8 mouse cellular contexts compared by ENCODE assay signal in genomic region chr9:89623006-89623760, GRCm38 (mm10). TPM values are rescaled to one million over a fixed set of nuclear protein-coding genes. Genes with fewer than 3 reads are reported as not detected.
DNase-seq lines count a peak whose midpoint lies in the region; ATAC-seq and TF ChIP-seq lines count a peak whose summit lies in the region.

Minar1 (minus strand) TSS chr9:89623125.

- peaks cover 6% of the 10 kb centered on the region; the same call in 1 of the 2 replicates for H3K4me1 ChIP-seq in embryonic facial prominence, embryonic 14.5 days (ENCODE audit: control insufficient read depth, insufficient read depth, low read length)
- H3K4me1 ChIP-seq in intestine, embryonic 15.5 days (replicated peaks), result peaks cover 9% of the 10 kb centered on the region; the same call in 1 of the 2 replicates
- no peaks in the 10 kb centered on the region for H3K4me1 ChIP-seq in liver, embryonic 16.5 days (ENCODE audit: control insufficient read depth, low read depth, low read length)

- H3K4me2 ChIP-seq in embryonic facial prominence, embryonic 14.5 days (ENCODE audit: low read depth, low read length), result peak within 1 kb of the TSS; percentile 86
- H3K4me2 ChIP-seq in intestine, embryonic 15.5 days (replicated peaks), result peak within 1 kb of the TSS; percentile 93
- H3K4me2 ChIP-seq in liver, embryonic 16.5 days (ENCODE audit: low read depth, low read length), result peak within 1 kb of the TSS; percentile 20

- peak within 1 kb of the TSS; percentile 48 for H3K9ac ChIP-seq in embryonic facial prominence, embryonic 14.5 days (ENCODE audit: low read depth, low read length)
- H3K9ac ChIP-seq in intestine, embryonic 15.5 days, result peak within 1 kb of the TSS; percentile 35
- H3K9ac ChIP-seq in liver, embryonic 16.5 days (ENCODE audit: low read depth, low read length), result no peak within 1 kb of the TSS

- no peaks in the 10 kb centered on the region for H3K36me3 ChIP-seq in embryonic facial prominence, embryonic 14.5 days (ENCODE audit: control insufficient read depth, insufficient read depth, low read length)
- H3K36me3 ChIP-seq in intestine, embryonic 15.5 days, result no peaks in the 10 kb centered on the region
- no peaks in the 10 kb centered on the region for H3K36me3 ChIP-seq in liver, embryonic 16.5 days (ENCODE audit: control insufficient read depth, insufficient read depth)

- DNase-seq in layer of hippocampus, adult 2 months (ENCODE audit: low spot score in 2 of 2), result no peak
- no peak for DNase-seq in layer of hippocampus, adult 8-10 months (ENCODE audit: low spot score in 2 of 2)
- DNase-seq in adrenal gland, postnatal 25 days, result peak; percentile 22
- peak; percentile 45 for DNase-seq in embryonic facial prominence, embryonic 14.5 days (ENCODE audit: low spot score)
- DNase-seq in right cerebral cortex, adult 2 months (ENCODE audit: low spot score in 2 of 2), result peak; percentile 30 to 33
- no peak for DNase-seq in spleen, postnatal 4 days (ENCODE audit: low spot score in 2 of 2)

- peak; percentile 56 for TF ChIP-seq CTCF in layer of hippocampus, adult 2 months (conservative IDR thresholded peaks at IDR 0.05)

- peak; percentile 78 for ATAC-seq in embryonic facial prominence, embryonic 14.5 days (ENCODE audit: low read depth)
- peak; percentile 89 for ATAC-seq in intestine, embryonic 15.5 days
- no peak for ATAC-seq in liver, embryonic 16.5 days (ENCODE audit: low read depth)

- no peak within 1 kb of the TSS for H3K27ac ChIP-seq in layer of hippocampus, adult 2 months
- no peak within 1 kb of the TSS for H3K27ac ChIP-seq in embryonic facial prominence, embryonic 14.5 days (replicated peaks; ENCODE audit: low read depth, low read length)
- H3K27ac ChIP-seq in intestine, embryonic 15.5 days, result no peak within 1 kb of the TSS
- H3K27ac ChIP-seq in liver, embryonic 16.5 days (ENCODE audit: low read length), result no peak within 1 kb of the TSS

- WGBS in embryonic facial prominence, embryonic 14.5 days, result under 1% methylated on average over 26 of the region's 27 CpGs
- WGBS in intestine, embryonic 15.5 days, result under 1% methylated on average over 27 of the region's 27 CpGs
- WGBS in liver, embryonic 16.5 days (ENCODE audit: insufficient replicate concordance), result under 1% methylated on average over 27 of the region's 27 CpGs

- peak within 1 kb of the TSS; percentile 41 for H3K4me3 ChIP-seq in layer of hippocampus, adult 2 months
- peak within 1 kb of the TSS; percentile 48 for H3K4me3 ChIP-seq in embryonic facial prominence, embryonic 14.5 days (ENCODE audit: low read depth, low read length)
- peak within 1 kb of the TSS; percentile 44 for H3K4me3 ChIP-seq in intestine, embryonic 15.5 days (replicated peaks)
- H3K4me3 ChIP-seq in liver, embryonic 16.5 days (ENCODE audit: low read depth, low read length), result no peak within 1 kb of the TSS

- H3K27me3 ChIP-seq in embryonic facial prominence, embryonic 14.5 days (replicated peaks; ENCODE audit: control insufficient read depth, insufficient read depth, low read length), result peaks cover 40% of the 10 kb centered on the region
- H3K27me3 ChIP-seq in intestine, embryonic 15.5 days (replicated peaks), result peaks cover 17% of the 10 kb centered on the region
- peaks cover 27% of the 10 kb centered on the region for H3K27me3 ChIP-seq in liver, embryonic 16.5 days (ENCODE audit: control insufficient read depth, insufficient read depth, low read depth, low read length)

- no peaks in the 10 kb centered on the region for H3K9me3 ChIP-seq in embryonic facial prominence, embryonic 14.5 days (ENCODE audit: control insufficient read depth, low read length)
- no peaks in the 10 kb centered on the region for H3K9me3 ChIP-seq in intestine, embryonic 15.5 days
- no peaks in the 10 kb centered on the region for H3K9me3 ChIP-seq in liver, embryonic 16.5 days (replicated peaks; ENCODE audit: control insufficient read depth, low read length)

RNA-seq across cellular contexts. Expression of gene Minar1, which starts in this region (rescaled TPM):
- 1 to 10 TPM; 2.9 to 3.2 TPM for total RNA-seq in layer of hippocampus, adult 2 months (2021)
- total RNA-seq in layer of hippocampus, adult 8-10 months (2022), result 1 to 10 TPM; 4.4 to 4.8 (median 4.5) TPM
- total RNA-seq in adrenal gland, postnatal 25 days (2021), result 0.14 and 0.33 TPM in 2 replicates
- 0.17 and 0.18 TPM in 2 replicates for polyA plus RNA-seq in embryonic facial prominence, embryonic 14.5 days (2014; fragmentation: Nextera tagmentation; extraction: Ambion mirVana)
- 0.26 and 0.59 TPM in 2 replicates for polyA plus RNA-seq in intestine, embryonic 15.5 days (2015; fragmentation: Nextera tagmentation; extraction: Ambion mirVana)
- 0.06 and 0.11 TPM in 2 replicates for polyA plus RNA-seq in liver, embryonic 16.5 days (2015; fragmentation: Nextera tagmentation; extraction: Ambion mirVana)

Comparison
In these comparisons a context has a peak if more than half of its experiments do, and no peak if none do; other contexts are left out.
1. Peak in DNase-seq in adrenal gland, postnatal 25 days; RNA of the gene not detected or under 1 TPM.
2. Peak in DNase-seq, ATAC-seq, H3K4me3 ChIP-seq, H3K9ac ChIP-seq and H3K4me2 ChIP-seq in embryonic facial prominence, embryonic 14.5 days; RNA of the gene not detected or under 1 TPM.
3. Peak in ATAC-seq, H3K4me3 ChIP-seq, H3K9ac ChIP-seq and H3K4me2 ChIP-seq in intestine, embryonic 15.5 days; RNA of the gene not detected or under 1 TPM.
4. DNase-seq: peak in right cerebral cortex, adult 2 months (2 of 2); none in layer of hippocampus, adult 2 months (0 of 2), layer of hippocampus, adult 8-10 months (0 of 2) and spleen, postnatal 4 days (0 of 2).
5. H3K4me2 ChIP-seq: peak in every context shown above with its lines; median percentile 93 in intestine, embryonic 15.5 days; 86 in embryonic facial prominence, embryonic 14.5 days; 20 in liver, embryonic 16.5 days.